Mouse (Mus musculus) erythroblast, embryonic 14.5 days (primary cell): ENCODE data around the gene Klk14. TPM values are rescaled to one million over a fixed set of nuclear protein-coding genes. Genes with fewer than 3 reads are reported as not detected.

Experiments
- H3K27me3 ChIP-seq: 2 replicates; pipeline ENCODE4 v1.6.1; 2012; ENCODE audit warnings: inconsistent platforms; ENCODE audit not compliant: control insufficient read depth
- H3K36me3 ChIP-seq: 2 replicates; pipeline ENCODE4 v1.6.1; 2012; ENCODE audit warnings: mild to moderate bottlenecking, inconsistent platforms; ENCODE audit not compliant: control insufficient read depth
- H3K4me1 ChIP-seq: 2 replicates; pipeline ENCODE4 v1.6.1; 2012; ENCODE audit warnings: inconsistent platforms; ENCODE audit not compliant: control insufficient read depth
- H3K4me3 ChIP-seq: replicated peaks from 2 replicates; pipeline ENCODE3; 2012; ENCODE audit warnings: moderate library complexity, mild to moderate bottlenecking, inconsistent platforms
- H3K9me3 ChIP-seq: 2 replicates; pipeline ENCODE4 v1.6.1; 2012; ENCODE audit warnings: low read length, inconsistent platforms, mixed read lengths; ENCODE audit not compliant: control insufficient read depth
- GATA1 ChIP-seq: IDR thresholded peaks from 2 replicates; pipeline ENCODE4 v1.6.1; 2012; ENCODE audit warnings: low read length, inconsistent platforms, mixed read lengths
- TAL1 ChIP-seq: IDR thresholded peaks from 3 replicates; pipeline ENCODE4 v1.6.1; 2012; ENCODE audit warnings: low read length, inconsistent platforms, mixed read lengths
- polyA plus RNA-seq: library from polyadenylated mRNA; stranded (reverse); fragments of >175 nt; gene quantifications from 2 replicates; pipeline ENCODE4 v1.2.3, GENCODE M21; 2012

Gene Klk14
- polyA plus RNA-seq, 1 experiment, result 0.04 TPM

DNA sequence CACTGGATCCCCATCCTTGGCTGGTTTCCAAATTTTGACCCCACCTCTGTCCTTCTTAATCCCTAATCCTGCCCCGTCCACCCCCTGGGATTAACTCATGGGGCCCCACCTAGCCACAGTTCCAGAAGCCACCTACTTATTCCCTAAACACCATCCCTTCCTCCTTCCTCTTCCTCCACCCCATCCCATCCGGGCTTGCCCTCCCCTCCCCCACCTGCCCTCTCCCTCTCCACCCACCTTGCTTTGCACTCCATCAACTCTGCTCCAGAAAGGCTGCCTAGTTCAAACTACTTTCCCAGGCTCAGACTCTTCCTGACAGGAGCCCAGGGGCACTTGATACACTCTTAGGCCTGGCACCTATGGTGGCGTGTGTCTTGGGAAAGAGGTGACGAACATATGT, 22.0 kb downstream of the Klk14 start, which contains the start of gene Klk13:
Gene Klk13 (plus strand): TSS at position 301 of the 400 bp plus-strand sequence.
- no peaks in the 10 kb centered on the region for H3K36me3 ChIP-seq
- H3K9me3 ChIP-seq, result no peaks in the 10 kb centered on the region
- H3K27me3 ChIP-seq, result no peaks in the 10 kb centered on the region
- TF ChIP-seq TAL1 (no peak), GATA1 (no peak)
- H3K4me3 ChIP-seq, result no peak within 1 kb of the TSS
- H3K4me1 ChIP-seq, result no peaks in the 10 kb centered on the region

DNA sequence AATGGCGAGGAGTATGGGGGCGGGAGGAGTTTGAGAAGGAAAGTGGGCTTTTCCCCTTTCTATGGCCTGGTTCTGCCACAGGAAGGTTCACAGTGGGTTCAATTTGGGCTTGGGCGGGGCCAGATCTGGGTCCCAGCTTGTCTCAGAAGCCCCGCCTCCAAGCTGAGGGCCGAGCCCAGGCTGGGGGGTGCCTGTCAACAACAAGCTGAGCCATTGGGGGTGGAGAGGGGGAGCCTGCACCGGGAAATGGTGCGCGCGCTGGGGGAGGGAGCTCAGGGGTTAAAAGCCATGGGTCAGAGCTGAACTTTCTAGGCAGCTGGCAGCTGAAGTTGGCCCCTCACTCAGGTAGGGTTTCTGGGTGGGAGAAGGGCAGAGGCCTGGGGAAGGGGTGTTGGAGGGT, 22.7 kb downstream of the Klk14 start:
- TF ChIP-seq TAL1 (no peak), GATA1 (no peak)
- Histone ChIP-seq H3K4me1 (no peaks in the 10 kb centered on the region), H3K4me3 (no peak overlapping the region), H3K27me3 (no peaks in the 10 kb centered on the region), H3K9me3 (no peaks in the 10 kb centered on the region), H3K36me3 (no peaks in the 10 kb centered on the region)

DNA sequence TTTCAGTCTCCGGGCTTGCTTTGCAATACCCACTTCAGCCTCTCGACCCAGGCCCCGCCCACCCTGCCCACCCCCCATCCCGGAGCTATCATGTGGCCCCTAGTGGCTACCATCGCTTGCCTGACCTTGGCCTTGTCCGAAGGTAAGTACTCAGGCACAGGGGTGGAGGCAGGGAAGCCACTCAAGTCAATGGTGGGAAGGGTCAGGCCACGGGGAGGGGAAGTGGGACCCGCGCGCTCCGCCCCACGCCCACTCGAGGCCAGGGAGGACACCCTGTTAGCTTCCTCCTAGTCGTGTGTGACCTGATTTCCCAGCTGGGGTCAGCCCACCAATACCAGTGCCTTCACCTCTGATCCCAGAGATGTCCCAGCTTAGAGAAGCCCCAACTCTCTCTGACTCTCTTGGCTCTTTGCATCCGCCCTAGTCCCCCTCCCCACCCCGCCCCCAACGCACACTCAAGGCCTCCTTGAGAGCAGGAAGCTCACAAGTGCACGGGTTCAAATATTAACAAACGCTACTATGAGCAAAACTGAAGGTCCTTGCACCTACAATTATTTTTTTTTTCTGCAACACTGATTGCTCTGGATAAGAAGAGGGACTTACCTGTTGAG, 23.6 kb downstream of the Klk14 start:
- H3K4me1 ChIP-seq, result no peaks in the 10 kb centered on the region
- H3K36me3 ChIP-seq, result no peaks in the 10 kb centered on the region
- H3K9me3 ChIP-seq, result no peaks in the 10 kb centered on the region
- no peaks in the 10 kb centered on the region for H3K27me3 ChIP-seq
- no peak for TF ChIP-seq GATA1
- TF ChIP-seq TAL1, result no peak
- H3K4me3 ChIP-seq, result no peak overlapping the region

Other genes starting within 250 kb of the Klk14 start
- gene Cldnd2, start 249.6 kb upstream of the Klk14 start, polyA plus RNA-seq, result not detected in 2 replicates
- 8.9 and 11.8 TPM in 2 replicates for gene Etfb, start 246.3 kb upstream of the Klk14 start, polyA plus RNA-seq
- gene Gm45233, start 246.3 kb upstream of the Klk14 start, polyA plus RNA-seq, result not detected in 2 replicates
- 0.06 and 0.10 TPM in 2 replicates for gene Vsig10l, start 227.3 kb upstream of the Klk14 start, polyA plus RNA-seq
- gene Iglon5, start 200.3 kb upstream of the Klk14 start, polyA plus RNA-seq, result 0.01 TPM in 1 of 2 replicates, not detected in the other
- not detected in 2 replicates for gene 4931406B18Rik, start 184.5 kb upstream of the Klk14 start, polyA plus RNA-seq
- gene Cd33, start 146.0 kb upstream of the Klk14 start, polyA plus RNA-seq, result 0.02 TPM in 1 of 2 replicates, not detected in the other
- not detected in 2 replicates for gene Zfp658, start 128.2 kb upstream of the Klk14 start, polyA plus RNA-seq
- not detected in 2 replicates for gene Zfp719, start 110.8 kb upstream of the Klk14 start, polyA plus RNA-seq
- gene Zfp819, start 83.2 kb upstream of the Klk14 start, polyA plus RNA-seq, result 0.01 TPM in 1 of 2 replicates, not detected in the other
- not detected in 2 replicates for gene Ceacam18, start 55.7 kb upstream of the Klk14 start, polyA plus RNA-seq
- not detected in 2 replicates for gene Siglece, start 30.3 kb upstream of the Klk14 start, polyA plus RNA-seq
- gene Ctu1, start 18.4 kb upstream of the Klk14 start, polyA plus RNA-seq, result 0.30 and 0.34 TPM in 2 replicates
- gene Klk13, start 22.1 kb downstream of the Klk14 start, polyA plus RNA-seq, result not detected in 2 replicates
- not detected in 2 replicates for gene Klk12, start 78.5 kb downstream of the Klk14 start, polyA plus RNA-seq
- gene Klk11, start 84.2 kb downstream of the Klk14 start, polyA plus RNA-seq, result not detected in 2 replicates
- not detected in 2 replicates for gene Klk10, start 90.6 kb downstream of the Klk14 start, polyA plus RNA-seq
- not detected in 2 replicates for gene Klk9, start 101.5 kb downstream of the Klk14 start, polyA plus RNA-seq
- gene Klk8, start 107.2 kb downstream of the Klk14 start, polyA plus RNA-seq, result 0.11 and 0.12 TPM in 2 replicates
- gene Klk7, start 120.9 kb downstream of the Klk14 start, polyA plus RNA-seq, result not detected in 2 replicates
- gene Klk6, start 134.1 kb downstream of the Klk14 start, polyA plus RNA-seq, result not detected in 2 replicates
- gene Klk5, start 151.6 kb downstream of the Klk14 start, polyA plus RNA-seq, result 0.05 TPM in 1 of 2 replicates, not detected in the other
- not detected in 2 replicates for gene Klk4, start 190.7 kb downstream of the Klk14 start, polyA plus RNA-seq
- not detected in 2 replicates for gene Klk15, start 243.3 kb downstream of the Klk14 start, polyA plus RNA-seq